Mouse (Mus musculus): Measurements from ENCODE around the gene Msto1. TPM values are rescaled to one million over a fixed set of nuclear protein-coding genes. Genes with fewer than 3 reads are reported as not detected.
"Not testable (repeated sequence)": the region's sequence is repeated elsewhere in the genome, so short reads cannot be mapped to it uniquely, and the experiment has no call there.

The Msto1 gene
- polyA plus RNA-seq, 1 experiment from 2014 or later = 9.5 TPM

- Histone ChIP-seq H3K36me3 (ENCODE audit: control insufficient read depth, insufficient read depth) (peaks cover 12% of the 10 kb centered on the region), H3K27me3 (ENCODE audit: control insufficient read depth, insufficient read depth, low read depth, low read length) (no peaks in the 10 kb centered on the region), H3K4me2 (ENCODE audit: low read depth, low read length) (no peak overlapping the region), H3K9ac (ENCODE audit: low read depth, low read length) (no peak overlapping the region), H3K9me3 (replicated peaks; ENCODE audit: control insufficient read depth, low read length) (no peaks in the 10 kb centered on the region), H3K4me1 (ENCODE audit: control insufficient read depth, low read depth, low read length) (peaks cover 14% of the 10 kb centered on the region), H3K27ac (ENCODE audit: low read length) (no peak overlapping the region), H3K4me3 (ENCODE audit: low read depth, low read length) (no peak overlapping the region)
- 73% methylated on average over 7 of the region's 7 CpGs for WGBS (ENCODE audit: insufficient replicate concordance)
- ATAC-seq (ENCODE audit: low read depth) = no peak
These were observed 1.2 kb downstream of the Msto1 start for GRCm38 (mm10) chr3:88912585-88912984.

GRCm38 (mm10) chr3:88906393-88907159, 7.2 kb downstream of the Msto1 start:
- H3K36me3 ChIP-seq (ENCODE audit: control insufficient read depth, insufficient read depth) = peaks cover 20% of the 10 kb centered on the region
- no peaks in the 10 kb centered on the region for H3K4me1 ChIP-seq (ENCODE audit: control insufficient read depth, low read depth, low read length)
- WGBS (ENCODE audit: insufficient replicate concordance) = 71% methylated on average over 6 of the region's 6 CpGs

GRCm38 (mm10) chr3:88905741-88906140, 8.1 kb downstream of the Msto1 start:
- Histone ChIP-seq H3K9ac (ENCODE audit: low read depth, low read length) (no peak overlapping the region), H3K4me2 (ENCODE audit: low read depth, low read length) (no peak overlapping the region), H3K4me1 (ENCODE audit: control insufficient read depth, low read depth, low read length) (no peaks in the 10 kb centered on the region), H3K27ac (ENCODE audit: low read length) (no peak overlapping the region), H3K9me3 (replicated peaks; ENCODE audit: control insufficient read depth, low read length) (no peaks in the 10 kb centered on the region), H3K36me3 (ENCODE audit: control insufficient read depth, insufficient read depth) (peaks cover 19% of the 10 kb centered on the region), H3K27me3 (ENCODE audit: control insufficient read depth, insufficient read depth, low read depth, low read length) (no peaks in the 10 kb centered on the region), H3K4me3 (ENCODE audit: low read depth, low read length) (no peak overlapping the region)
- ATAC-seq (ENCODE audit: low read depth) = no peak
- 78% methylated on average over 2 of the region's 2 CpGs for WGBS (ENCODE audit: insufficient replicate concordance)

More at GRCm38 (mm10) chr3:88906393-88907159, 7.2 kb downstream of the Msto1 start:
- Histone ChIP-seq H3K4me2 (ENCODE audit: low read depth, low read length) (no peak overlapping the region), H3K9me3 (replicated peaks; ENCODE audit: control insufficient read depth, low read length) (no peaks in the 10 kb centered on the region), H3K9ac (ENCODE audit: low read depth, low read length) (no peak overlapping the region), H3K27ac (ENCODE audit: low read length) (no peak overlapping the region), H3K4me3 (ENCODE audit: low read depth, low read length) (no peak overlapping the region), H3K27me3 (ENCODE audit: control insufficient read depth, insufficient read depth, low read depth, low read length) (no peaks in the 10 kb centered on the region)
- no peak for ATAC-seq (ENCODE audit: low read depth)

- H3K36me3 ChIP-seq (ENCODE audit: control insufficient read depth, insufficient read depth) = peaks cover 15% of the 10 kb centered on the region
- H3K27me3 ChIP-seq (ENCODE audit: control insufficient read depth, insufficient read depth, low read depth, low read length) = no peaks in the 10 kb centered on the region
- 80% methylated on average over 6 of the region's 6 CpGs for WGBS (ENCODE audit: insufficient replicate concordance)
- H3K9me3 ChIP-seq (replicated peaks; ENCODE audit: control insufficient read depth, low read length) = no peaks in the 10 kb centered on the region
- no peak overlapping the region for H3K4me2 ChIP-seq (ENCODE audit: low read depth, low read length)
- H3K4me1 ChIP-seq (ENCODE audit: control insufficient read depth, low read depth, low read length) = no peaks in the 10 kb centered on the region
- H3K27ac ChIP-seq (ENCODE audit: low read length) = no peak overlapping the region
- no peak overlapping the region for H3K9ac ChIP-seq (ENCODE audit: low read depth, low read length)
- no peak overlapping the region for H3K4me3 ChIP-seq (ENCODE audit: low read depth, low read length)
- no peak for ATAC-seq (ENCODE audit: low read depth)
These were observed 8.6 kb downstream of the Msto1 start for GRCm38 (mm10) chr3:88905209-88905608.

- H3K4me1 ChIP-seq (ENCODE audit: control insufficient read depth, low read depth, low read length) = no peaks in the 10 kb centered on the region
- WGBS (ENCODE audit: insufficient replicate concordance) = 73% methylated on average over 3 of the region's 3 CpGs
- peaks cover 15% of the 10 kb centered on the region for H3K36me3 ChIP-seq (ENCODE audit: control insufficient read depth, insufficient read depth)
- no peak overlapping the region for H3K27ac ChIP-seq (ENCODE audit: low read length)
- ATAC-seq (ENCODE audit: low read depth) = no peak
- H3K9ac ChIP-seq (ENCODE audit: low read depth, low read length) = no peak overlapping the region
- no peaks in the 10 kb centered on the region for H3K9me3 ChIP-seq (replicated peaks; ENCODE audit: control insufficient read depth, low read length)
- H3K4me2 ChIP-seq (ENCODE audit: low read depth, low read length) = no peak overlapping the region
- H3K27me3 ChIP-seq (ENCODE audit: control insufficient read depth, insufficient read depth, low read depth, low read length) = no peaks in the 10 kb centered on the region
- H3K4me3 ChIP-seq (ENCODE audit: low read depth, low read length) = no peak overlapping the region
These were observed 9.0 kb downstream of the Msto1 start for GRCm38 (mm10) chr3:88904803-88905202.

- H3K36me3 ChIP-seq (ENCODE audit: control insufficient read depth, insufficient read depth); H3K27ac ChIP-seq (ENCODE audit: low read length); ATAC-seq (ENCODE audit: low read depth); H3K4me2 ChIP-seq (ENCODE audit: low read depth, low read length); H3K4me1 ChIP-seq (ENCODE audit: control insufficient read depth, low read depth, low read length); H3K4me3 ChIP-seq (ENCODE audit: low read depth, low read length); H3K9ac ChIP-seq (ENCODE audit: low read depth, low read length); H3K9me3 ChIP-seq (replicated peaks; ENCODE audit: control insufficient read depth, low read length); H3K27me3 ChIP-seq (ENCODE audit: control insufficient read depth, insufficient read depth, low read depth, low read length): not testable (repeated sequence)
- WGBS (ENCODE audit: insufficient replicate concordance) = 81% methylated on average over 7 of the region's 7 CpGs
These were observed 20.8 kb downstream of the Msto1 start for GRCm38 (mm10) chr3:88893011-88893410.

- 89% methylated on average over 4 of the region's 4 CpGs for WGBS (ENCODE audit: insufficient replicate concordance)
- not testable (repeated sequence) for H3K9ac ChIP-seq (ENCODE audit: low read depth, low read length); H3K27ac ChIP-seq (ENCODE audit: low read length); H3K9me3 ChIP-seq (replicated peaks; ENCODE audit: control insufficient read depth, low read length); H3K4me3 ChIP-seq (ENCODE audit: low read depth, low read length); H3K4me2 ChIP-seq (ENCODE audit: low read depth, low read length); H3K4me1 ChIP-seq (ENCODE audit: control insufficient read depth, low read depth, low read length); H3K36me3 ChIP-seq (ENCODE audit: control insufficient read depth, insufficient read depth); H3K27me3 ChIP-seq (ENCODE audit: control insufficient read depth, insufficient read depth, low read depth, low read length); ATAC-seq (ENCODE audit: low read depth)
These were observed 31.3 kb downstream of the Msto1 start for GRCm38 (mm10) chr3:88882536-88882935.

- H3K4me1 ChIP-seq (ENCODE audit: control insufficient read depth, low read depth, low read length); H3K27me3 ChIP-seq (ENCODE audit: control insufficient read depth, insufficient read depth, low read depth, low read length); ATAC-seq (ENCODE audit: low read depth); H3K4me2 ChIP-seq (ENCODE audit: low read depth, low read length); H3K9ac ChIP-seq (ENCODE audit: low read depth, low read length); H3K4me3 ChIP-seq (ENCODE audit: low read depth, low read length); H3K9me3 ChIP-seq (replicated peaks; ENCODE audit: control insufficient read depth, low read length); H3K27ac ChIP-seq (ENCODE audit: low read length): not testable (repeated sequence)
- WGBS (ENCODE audit: insufficient replicate concordance) = no CpG with 5 or more reads among the region's 4 CpGs
- peaks cover 11% of the 10 kb centered on the region for H3K36me3 ChIP-seq (ENCODE audit: control insufficient read depth, insufficient read depth)
These were observed 45.4 kb downstream of the Msto1 start for GRCm38 (mm10) chr3:88868449-88868848.

GRCm38 (mm10) chr3:88867177-88867576, 46.6 kb downstream of the Msto1 start:
- H3K36me3 ChIP-seq (ENCODE audit: control insufficient read depth, insufficient read depth) = peaks cover 16% of the 10 kb centered on the region
- not testable (repeated sequence) for H3K4me3 ChIP-seq (ENCODE audit: low read depth, low read length); H3K27me3 ChIP-seq (ENCODE audit: control insufficient read depth, insufficient read depth, low read depth, low read length); H3K4me1 ChIP-seq (ENCODE audit: control insufficient read depth, low read depth, low read length); ATAC-seq (ENCODE audit: low read depth); H3K27ac ChIP-seq (ENCODE audit: low read length); H3K9me3 ChIP-seq (replicated peaks; ENCODE audit: control insufficient read depth, low read length); H3K9ac ChIP-seq (ENCODE audit: low read depth, low read length); H3K4me2 ChIP-seq (ENCODE audit: low read depth, low read length)
- WGBS (ENCODE audit: insufficient replicate concordance) = no CpG with 5 or more reads among the region's 8 CpGs

All from liver, embryonic 16.5 days (tissue).